Mouse (Mus musculus) midbrain, embryonic 12.5 days (tissue): ENCODE results near the gene Itga11. TPM values are rescaled to one million over a fixed set of nuclear protein-coding genes. Genes with fewer than 3 reads are reported as not detected.
"Not testable (repeated sequence)": the region's sequence is repeated elsewhere in the genome, so short reads cannot be mapped to it uniquely, and the experiment has no call there.

Source experiments
- ATAC-seq: fragments of 200-750 bp; cut with Nextera tagmentation; 2 replicates; pipeline ENCODE4 v1.8.0; 2017; ENCODE audit warnings: low read depth, moderate TSS enrichment, moderate library complexity; ENCODE audit not compliant: low FRiP score
- H3K27ac ChIP-seq: fragments of 300-500 bp; sonication (generic); replicated peaks from 2 replicates; pipeline ENCODE4 v1.5.1; 2016; ENCODE audit warnings: mild to moderate bottlenecking
- H3K27me3 ChIP-seq: fragments of 300-500 bp; sonication (generic); 2 replicates; pipeline ENCODE4 v1.6.1; 2016; ENCODE audit warnings: mild to moderate bottlenecking
- H3K36me3 ChIP-seq: fragments of 300-500 bp; sonication (generic); 2 replicates; pipeline ENCODE4 v1.6.1; 2016
- H3K4me1 ChIP-seq: fragments of 300-500 bp; sonication (generic); 2 replicates; pipeline ENCODE4 v1.6.1; 2016
- H3K4me2 ChIP-seq: fragments of 300-500 bp; sonication (generic); replicated peaks from 2 replicates; pipeline ENCODE4 v1.6.1; 2016; ENCODE audit warnings: mild to moderate bottlenecking, moderate library complexity
- H3K4me3 ChIP-seq: fragments of 300-500 bp; sonication (generic); 2 replicates; pipeline ENCODE4 v1.5.1; 2016; ENCODE audit warnings: mild to moderate bottlenecking
- H3K9ac ChIP-seq: fragments of 300-500 bp; sonication (generic); replicated peaks from 2 replicates; pipeline ENCODE4 v1.6.1; 2016; ENCODE audit warnings: mild to moderate bottlenecking, moderate library complexity
- H3K9me3 ChIP-seq: fragments of 300-500 bp; sonication (generic); 2 replicates; pipeline ENCODE4 v1.6.1; 2016; ENCODE audit warnings: mild to moderate bottlenecking
- WGBS: fragments of 180-500 bp; shearing (Covaris S2); methylation state at CpG from one replicate; pipeline ENCODE4 v1.1.7; 2016; 5-methylcytosine and 5-hydroxymethylcytosine counted together
- polyA plus RNA-seq: library from polyadenylated mRNA; unstranded; fragments of >200 nt; fragmentation: Nextera tagmentation; extraction: Ambion mirVana; gene quantifications from 2 replicates; pipeline ENCODE4 v1.2.1, GENCODE M21; 2016

Gene Itga11
- polyA plus RNA-seq, 1 experiment from 2014 or later = 5.0 TPM

DNA sequence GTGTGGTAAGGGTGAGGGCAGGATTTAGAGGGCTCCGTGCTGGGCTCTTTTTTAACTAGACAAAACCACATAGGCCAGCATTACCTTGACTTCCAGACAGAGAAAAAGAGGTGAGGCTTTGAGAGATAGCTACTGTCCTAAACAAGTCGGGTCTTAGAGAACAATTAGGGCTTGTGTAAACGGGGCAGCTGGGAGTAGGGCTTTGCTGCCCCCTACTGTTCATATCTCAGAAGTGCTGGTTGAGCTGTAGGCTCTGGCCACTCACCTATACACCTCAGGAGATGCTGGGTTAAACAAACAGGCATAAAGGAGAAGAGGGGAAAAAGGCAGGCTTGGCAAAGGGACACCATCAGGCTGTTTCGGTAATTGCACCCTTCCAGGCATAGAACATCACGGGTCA is 99.8 kb downstream of the Itga11 start:
- H3K36me3 ChIP-seq = no peaks in the 10 kb centered on the region
- H3K4me1 ChIP-seq = peaks cover 13% of the 10 kb centered on the region
- no peaks in the 10 kb centered on the region for H3K27me3 ChIP-seq
- no peak for ATAC-seq
- no peak overlapping the region for H3K9ac ChIP-seq
- H3K9me3 ChIP-seq = no peaks in the 10 kb centered on the region
- no peak overlapping the region for H3K27ac ChIP-seq
- H3K4me2 ChIP-seq = no peak overlapping the region
- WGBS = 5% methylated on average over 5 of the region's 5 CpGs
- H3K4me3 ChIP-seq = no peak overlapping the region

DNA sequence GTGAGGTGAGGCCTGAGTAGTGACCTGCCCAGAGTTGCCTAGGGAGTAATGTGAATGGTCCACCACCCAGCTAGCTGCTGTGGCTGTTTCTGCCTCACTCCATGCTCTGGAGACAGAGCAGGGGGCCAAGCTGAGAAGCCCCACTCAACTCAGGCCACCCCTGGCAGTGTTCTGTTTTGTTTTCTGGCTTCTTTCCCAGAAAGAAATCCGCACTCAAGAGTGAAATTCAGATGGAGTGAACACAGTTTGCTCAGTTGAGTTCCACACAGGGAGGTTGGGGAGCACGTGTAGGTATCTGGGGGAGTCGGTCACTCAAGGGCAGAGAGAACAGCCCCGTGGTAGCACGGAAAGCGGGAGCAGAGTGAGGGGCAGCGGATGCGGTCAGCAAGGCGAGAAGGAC is 101.1 kb downstream of the Itga11 start:
- Histone ChIP-seq H3K27ac (no peak overlapping the region), H3K9me3 (no peaks in the 10 kb centered on the region), H3K27me3 (no peaks in the 10 kb centered on the region), H3K4me2 (no peak overlapping the region), H3K9ac (no peak overlapping the region), H3K4me3 (no peak overlapping the region), H3K4me1 (peaks cover 26% of the 10 kb centered on the region), H3K36me3 (no peaks in the 10 kb centered on the region)
- ATAC-seq = no peak
- 94% methylated on average over 9 of the region's 9 CpGs for WGBS

DNA sequence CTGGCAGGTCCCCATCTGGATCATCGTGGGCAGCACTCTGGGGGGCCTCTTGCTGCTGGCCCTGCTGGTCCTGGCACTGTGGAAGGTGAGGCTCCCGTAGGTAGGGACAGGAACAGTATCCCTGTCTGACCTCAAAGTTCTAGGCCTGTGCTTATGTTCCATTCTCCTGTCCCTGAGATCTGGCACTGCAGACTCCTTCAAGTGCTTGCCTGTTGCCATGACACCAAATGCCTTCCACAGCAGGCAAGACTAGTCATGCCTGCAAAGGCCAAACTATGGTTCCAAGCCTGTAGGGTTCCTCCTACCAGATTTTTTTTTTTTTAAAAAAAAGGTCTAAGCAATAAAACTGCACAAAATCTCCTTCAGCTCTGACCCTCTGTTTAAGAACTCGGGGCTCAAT is 104.3 kb downstream of the Itga11 start:
- Histone ChIP-seq H3K4me1 (peaks cover 28% of the 10 kb centered on the region), H3K4me2 (no peak overlapping the region), H3K27me3 (no peaks in the 10 kb centered on the region), H3K4me3 (no peak overlapping the region), H3K36me3 (no peaks in the 10 kb centered on the region), H3K9me3 (no peaks in the 10 kb centered on the region), H3K9ac (no peak overlapping the region), H3K27ac (no peak overlapping the region)
- ATAC-seq = no peak
- WGBS = 56% methylated on average over 3 of the region's 3 CpGs

DNA sequence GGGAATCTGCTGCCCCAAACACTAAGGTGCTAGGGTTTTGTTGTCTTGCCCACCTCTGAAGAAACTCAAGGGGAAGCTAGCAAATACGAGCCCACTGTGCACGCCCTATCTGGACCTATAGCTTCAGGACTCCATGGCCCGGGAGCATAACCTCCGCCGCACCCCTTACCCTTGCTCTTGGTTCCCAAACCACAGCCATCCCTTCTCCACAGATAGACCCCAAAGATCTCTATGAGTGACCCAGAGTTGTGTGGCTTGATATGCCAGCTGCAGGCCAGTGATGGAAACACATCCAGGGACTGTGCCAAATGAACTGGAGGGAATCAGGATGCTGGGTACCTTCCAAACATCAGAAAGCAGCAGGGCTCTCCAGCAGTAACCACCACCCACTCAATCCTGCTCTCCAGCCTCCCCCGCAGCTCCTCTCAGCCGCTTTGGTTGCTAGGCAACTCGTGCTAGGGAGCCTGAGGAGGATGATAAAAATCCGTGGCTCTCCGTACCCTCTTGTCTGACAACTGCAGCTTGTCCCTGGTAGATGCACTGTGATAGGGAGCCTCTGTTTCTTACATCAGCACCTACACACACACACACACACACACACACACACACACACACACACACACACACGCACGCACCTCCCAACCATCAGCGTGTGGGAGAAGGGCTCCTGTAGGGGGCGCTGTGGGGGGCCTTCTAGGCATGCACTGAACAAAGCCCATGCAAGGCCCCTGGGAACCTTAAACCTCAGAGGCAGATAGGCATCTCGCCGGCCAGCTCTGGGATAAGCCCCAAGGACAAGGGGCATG is 105.6 kb downstream of the Itga11 start:
- 0 out of 2 replicates have a peak overlapping the region, but pooled peaks have one; percentile 4 for H3K4me3 ChIP-seq
- peaks cover 24% of the 10 kb centered on the region for H3K4me1 ChIP-seq
- H3K27ac ChIP-seq = peak overlapping the region; percentile 50
- ATAC-seq = peak; percentile 72
- 0 out of 2 replicates have a peak overlapping the region, but pooled peaks have one; percentile 7 for H3K9ac ChIP-seq
- no peaks in the 10 kb centered on the region for H3K9me3 ChIP-seq
- no peaks in the 10 kb centered on the region for H3K27me3 ChIP-seq
- 31% methylated on average over 16 of the region's 16 CpGs for WGBS
- H3K36me3 ChIP-seq = no peaks in the 10 kb centered on the region
- H3K4me2 ChIP-seq = peak overlapping the region; percentile 41

DNA sequence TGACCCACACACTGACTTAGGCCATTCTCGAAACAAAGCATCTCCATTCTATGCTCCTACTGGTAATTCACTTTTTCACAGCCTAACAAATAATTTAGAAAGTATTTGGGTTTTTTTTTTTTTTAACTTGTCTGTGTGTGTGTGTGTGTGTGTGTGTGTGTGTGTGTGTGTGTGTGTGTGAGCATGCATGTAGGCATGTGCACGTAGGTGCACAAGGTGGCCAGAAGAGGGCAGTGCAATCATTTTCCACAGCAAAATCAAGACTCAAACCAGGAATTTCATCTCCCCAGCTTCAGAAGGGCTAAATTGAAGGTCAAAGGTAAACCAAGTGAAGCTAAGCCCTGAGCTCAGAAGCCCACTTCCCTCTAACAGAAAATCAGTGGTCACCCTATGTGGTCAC is 106.6 kb downstream of the Itga11 start:
- Histone ChIP-seq H3K9me3 (no peaks in the 10 kb centered on the region), H3K27ac (peak overlapping the region; percentile 50), H3K36me3 (no peaks in the 10 kb centered on the region), H3K4me1 (peaks cover 24% of the 10 kb centered on the region), H3K27me3 (no peaks in the 10 kb centered on the region), H3K4me3 (no peak overlapping the region), H3K9ac (no peak overlapping the region), H3K4me2 (no peak overlapping the region)
- 89% methylated on average over 2 of the region's 2 CpGs for WGBS
- no peak for ATAC-seq

DNA sequence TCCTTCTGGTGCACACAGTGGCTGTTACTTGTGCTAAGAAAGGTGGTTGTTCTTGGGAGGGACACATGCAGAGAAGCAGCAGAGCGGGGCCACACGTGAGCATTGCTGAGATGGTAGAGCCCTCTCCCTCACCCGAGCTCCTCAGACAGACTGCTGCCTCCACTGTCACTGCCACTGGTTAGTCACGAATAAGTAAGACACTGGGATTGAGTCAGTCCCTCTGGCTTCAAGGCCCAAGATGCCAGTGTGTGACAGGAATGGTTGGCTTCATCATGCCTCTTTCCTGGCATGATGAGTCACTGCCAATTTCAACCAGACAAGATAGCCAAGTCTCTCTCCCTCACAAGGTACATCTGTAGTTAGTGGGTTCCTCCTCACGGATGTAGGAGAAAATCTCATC is 109.1 kb downstream of the Itga11 start:
- Histone ChIP-seq H3K9me3 (no peaks in the 10 kb centered on the region), H3K27ac (no peak overlapping the region), H3K36me3 (no peaks in the 10 kb centered on the region), H3K4me3 (no peak overlapping the region), H3K9ac (no peak overlapping the region), H3K27me3 (no peaks in the 10 kb centered on the region), H3K4me2 (no peak overlapping the region), H3K4me1 (peaks cover 23% of the 10 kb centered on the region)
- 79% methylated on average over 5 of the region's 5 CpGs for WGBS
- no peak for ATAC-seq

DNA sequence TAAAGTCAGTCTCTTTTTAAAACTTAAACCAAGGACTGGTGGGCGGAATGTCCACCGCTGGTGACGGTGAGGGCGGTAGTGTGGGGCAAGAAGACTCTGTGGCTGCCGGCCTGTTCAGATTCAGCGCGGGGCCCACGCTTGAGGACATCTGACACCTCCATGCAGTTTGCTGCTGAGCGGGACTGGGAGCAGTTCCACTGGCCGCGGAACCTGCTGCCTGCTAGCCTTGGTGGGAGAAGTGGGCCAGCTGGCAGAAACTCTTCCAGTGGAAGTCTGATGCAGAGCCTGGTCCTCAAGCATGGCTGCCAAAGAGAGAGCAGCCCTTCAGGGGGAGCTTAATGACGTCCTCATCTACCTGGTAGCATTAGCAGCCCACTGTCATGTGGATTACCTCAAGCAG is 112.2 kb downstream of the Itga11 start:
- Histone ChIP-seq H3K9me3 (no peaks in the 10 kb centered on the region), H3K9ac (no peak overlapping the region), H3K36me3 (peaks cover 8% of the 10 kb centered on the region; the same call in 1 of the 2 replicates), H3K4me1 (no peaks in the 10 kb centered on the region), H3K27me3 (no peaks in the 10 kb centered on the region), H3K27ac (no peak overlapping the region), H3K4me3 (no peak overlapping the region), H3K4me2 (no peak overlapping the region)
- WGBS = 92% methylated on average over 12 of the region's 12 CpGs
- ATAC-seq = no peak

DNA sequence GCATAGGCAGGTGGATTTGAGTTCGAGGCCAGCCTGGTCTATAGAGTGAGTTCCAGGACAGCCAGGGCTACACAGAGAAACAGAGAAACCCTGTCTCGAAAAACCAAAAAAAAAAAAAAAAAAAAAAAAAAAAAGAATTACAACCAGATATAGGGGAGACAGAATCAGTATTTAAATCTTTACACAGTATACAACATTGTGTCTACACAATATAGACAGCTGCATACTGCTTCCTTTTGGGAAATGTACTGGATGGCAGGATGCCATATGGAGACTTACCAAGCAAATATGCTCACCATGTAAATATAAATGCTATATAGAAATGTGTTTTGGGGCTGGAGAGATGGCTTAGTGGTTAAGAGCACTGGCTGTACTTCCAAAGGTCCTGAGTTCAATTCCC is 121.6 kb downstream of the Itga11 start:
- not testable (repeated sequence) for H3K9ac ChIP-seq, ATAC-seq, H3K4me2 ChIP-seq, H3K9me3 ChIP-seq, H3K27me3 ChIP-seq, H3K4me1 ChIP-seq, H3K4me3 ChIP-seq, H3K27ac ChIP-seq
- peaks cover 34% of the 10 kb centered on the region for H3K36me3 ChIP-seq
- 74% methylated on average over 2 of the region's 2 CpGs for WGBS

DNA sequence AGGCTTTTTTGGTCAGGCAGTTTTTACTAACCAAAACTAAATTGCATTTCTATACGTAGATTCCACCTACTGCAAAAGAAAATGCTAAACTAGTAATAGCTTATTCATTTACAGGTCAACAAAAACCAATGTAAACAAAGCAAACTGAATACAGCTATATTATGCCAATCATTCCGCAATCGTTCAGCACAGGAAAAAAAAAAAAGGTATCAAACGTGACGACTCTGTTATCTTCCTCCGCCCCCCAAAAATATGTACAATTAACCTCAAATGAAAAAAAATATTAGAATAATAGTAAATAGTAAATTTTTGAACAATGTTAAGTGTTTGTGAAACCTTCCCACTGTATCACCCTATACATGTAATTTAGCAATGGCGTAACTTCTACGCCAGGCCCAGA is 132.5 kb downstream of the Itga11 start:
- Histone ChIP-seq H3K36me3 (no peaks in the 10 kb centered on the region), H3K27me3 (no peaks in the 10 kb centered on the region), H3K4me3 (peak overlapping the region; percentile 98), H3K9me3 (no peaks in the 10 kb centered on the region), H3K4me1 (peaks cover 32% of the 10 kb centered on the region), H3K4me2 (peak overlapping the region; percentile 95), H3K27ac (no peak overlapping the region), H3K9ac (peak overlapping the region; percentile 87)
- ATAC-seq = no peak
- WGBS = 20% methylated on average over 8 of the region's 8 CpGs

DNA sequence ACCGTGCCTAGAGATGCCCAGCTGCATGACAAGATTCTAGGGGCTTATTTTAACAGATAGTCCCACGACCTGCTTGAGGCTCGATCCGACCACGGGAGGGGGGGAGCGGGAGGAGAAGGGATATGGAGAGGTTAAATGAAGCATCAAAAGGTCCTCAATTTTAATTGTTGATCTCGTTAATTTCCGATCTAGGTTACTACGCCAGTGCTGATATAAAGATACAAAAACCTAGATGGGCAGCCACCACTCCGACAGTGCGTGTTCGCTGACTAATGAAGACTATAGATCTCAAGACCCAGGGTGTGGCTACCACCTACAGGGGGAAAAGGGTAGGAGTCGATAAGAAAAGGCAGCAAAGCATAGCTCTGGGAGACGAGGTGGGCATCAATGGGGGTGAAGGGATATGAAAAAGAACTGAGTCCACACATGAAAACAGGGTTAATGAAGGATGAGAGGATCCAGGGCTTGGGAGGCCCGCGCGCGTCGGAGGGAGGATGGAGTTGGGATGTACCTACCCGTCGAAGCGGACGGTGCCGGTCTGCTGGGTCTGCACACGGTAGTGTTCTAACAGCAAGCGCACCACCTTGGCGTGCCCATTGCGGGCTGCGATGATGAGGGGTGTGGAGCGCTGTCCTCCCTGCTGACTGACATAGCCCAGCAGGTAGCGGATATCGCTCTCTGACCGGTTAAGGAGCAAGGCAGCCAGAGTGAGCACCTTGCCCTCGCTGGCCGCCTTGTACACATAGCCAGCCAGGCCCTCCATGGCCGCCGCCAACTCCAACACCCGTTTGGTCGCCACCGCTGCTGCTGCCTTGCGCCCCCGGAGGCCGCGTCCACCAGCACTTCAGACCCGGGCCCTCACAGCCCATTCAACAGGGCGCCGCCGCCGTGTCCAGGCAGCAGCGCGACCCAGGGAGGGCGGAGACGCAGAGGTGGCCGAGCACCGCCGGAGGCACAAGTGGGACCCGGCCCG is 133.2 kb downstream of the Itga11 start:
- Histone ChIP-seq H3K4me1 (peaks cover 32% of the 10 kb centered on the region), H3K4me2 (peak overlapping the region; percentile 95), H3K36me3 (no peaks in the 10 kb centered on the region), H3K9me3 (no peaks in the 10 kb centered on the region), H3K27me3 (no peaks in the 10 kb centered on the region), H3K4me3 (peak overlapping the region; percentile 98), H3K9ac (peak overlapping the region; percentile 87), H3K27ac (peak overlapping the region; percentile 98)
- under 1% methylated on average over 53 of the region's 58 CpGs for WGBS
- ATAC-seq = peak; percentile 72

DNA sequence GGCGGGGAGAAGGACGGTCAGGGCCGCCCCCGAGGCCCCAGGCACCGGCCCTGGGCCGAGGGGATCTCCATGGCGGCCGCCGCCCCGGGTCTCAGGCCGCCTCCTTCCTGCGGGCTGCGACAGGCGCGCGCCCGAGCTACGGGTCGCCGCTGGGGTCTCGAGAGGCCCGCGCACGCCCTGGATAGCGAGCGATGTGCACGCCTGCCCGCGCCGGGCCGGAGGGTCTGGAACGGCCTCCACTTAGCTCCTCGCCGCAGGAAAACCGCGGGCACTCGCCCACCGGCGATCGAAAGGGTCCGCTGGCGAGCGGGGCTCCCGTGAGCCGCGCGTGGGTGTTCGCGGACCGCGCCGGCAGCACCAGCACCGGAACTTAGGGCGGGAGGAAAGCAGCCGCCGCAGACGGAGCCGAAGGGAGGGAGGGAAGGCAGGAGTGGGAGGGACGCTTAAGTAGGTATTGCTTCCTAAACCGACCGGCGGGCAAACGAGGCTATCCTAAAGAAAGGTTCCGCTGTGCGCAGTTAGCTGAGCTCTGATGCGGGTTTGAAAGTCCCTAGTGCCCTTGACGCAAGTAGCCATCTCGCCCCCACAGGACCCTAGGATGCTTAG is 134.0 kb downstream of the Itga11 start, which contains the start of gene Fem1b:
Fem1b (minus strand) TSS at position 419 of the 606 bp plus-strand sequence.
- Histone ChIP-seq H3K9me3 (no peaks in the 10 kb centered on the region), H3K27me3 (no peaks in the 10 kb centered on the region), H3K4me1 (peaks cover 32% of the 10 kb centered on the region), H3K4me3 (peak within 1 kb of the TSS; percentile 98), H3K9ac (peak within 1 kb of the TSS; percentile 87), H3K4me2 (peak within 1 kb of the TSS; percentile 95), H3K36me3 (no peaks in the 10 kb centered on the region), H3K27ac (peak within 1 kb of the TSS; percentile 98)
- under 1% methylated on average over 65 of the region's 68 CpGs for WGBS
- ATAC-seq = peak; percentile 92
